Mouse (Mus musculus) olfactory bulb, adult 2 months (tissue): ENCODE measurements around the gene Krtap19-4.

Source experiments
- CTCF ChIP-seq: fragments of 200-500 bp; IDR thresholded peaks from 2 replicates; pipeline ENCODE4 v1.5.1; 2012; ENCODE audit warnings: low read depth, mild to moderate bottlenecking, low read length, moderate library complexity; ENCODE audit not compliant: insufficient read depth
- POLR2A ChIP-seq: fragments of 200-500 bp; IDR thresholded peaks from 2 replicates; pipeline ENCODE4 v1.6.1; 2012; ENCODE audit warnings: mild to moderate bottlenecking, low read depth, low read length, moderate library complexity; ENCODE audit not compliant: insufficient read depth

DNA sequence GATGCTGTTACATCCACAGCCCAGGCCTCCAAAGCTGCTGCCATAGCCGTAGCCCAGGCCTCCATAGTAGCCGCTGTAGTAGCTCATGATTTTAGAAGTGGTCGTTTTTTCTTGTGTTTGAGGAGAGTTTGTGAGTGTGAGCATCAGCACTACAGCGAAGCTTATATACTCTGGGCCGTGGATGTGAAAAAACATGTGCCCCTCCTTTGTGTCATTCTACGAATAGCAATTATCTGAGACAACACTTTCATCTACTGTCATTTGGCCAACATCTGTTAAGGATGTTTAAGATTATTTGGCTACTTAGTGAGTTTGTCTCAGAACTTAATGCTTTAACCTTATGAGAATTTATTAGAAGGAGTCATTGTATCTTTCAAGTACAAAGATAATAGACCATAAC lies 15.6 kb downstream of the Krtap19-4 start, which contains the start of gene Krtap19-1:
- TF ChIP-seq POLR2A (no peak), CTCF (no peak)
